Mouse (Mus musculus): ENCODE measurements around the gene Atp1a3. TPM values are rescaled to one million over a fixed set of nuclear protein-coding genes. Genes with fewer than 3 reads are reported as not detected.
A peak's percentile ranks its signal among the peaks of the same experiment; 100 is the strongest.

Atp1a3 gene
- total and polyA plus RNA-seq, 2 experiments: 0.06 to 0.28 TPM

DNA sequence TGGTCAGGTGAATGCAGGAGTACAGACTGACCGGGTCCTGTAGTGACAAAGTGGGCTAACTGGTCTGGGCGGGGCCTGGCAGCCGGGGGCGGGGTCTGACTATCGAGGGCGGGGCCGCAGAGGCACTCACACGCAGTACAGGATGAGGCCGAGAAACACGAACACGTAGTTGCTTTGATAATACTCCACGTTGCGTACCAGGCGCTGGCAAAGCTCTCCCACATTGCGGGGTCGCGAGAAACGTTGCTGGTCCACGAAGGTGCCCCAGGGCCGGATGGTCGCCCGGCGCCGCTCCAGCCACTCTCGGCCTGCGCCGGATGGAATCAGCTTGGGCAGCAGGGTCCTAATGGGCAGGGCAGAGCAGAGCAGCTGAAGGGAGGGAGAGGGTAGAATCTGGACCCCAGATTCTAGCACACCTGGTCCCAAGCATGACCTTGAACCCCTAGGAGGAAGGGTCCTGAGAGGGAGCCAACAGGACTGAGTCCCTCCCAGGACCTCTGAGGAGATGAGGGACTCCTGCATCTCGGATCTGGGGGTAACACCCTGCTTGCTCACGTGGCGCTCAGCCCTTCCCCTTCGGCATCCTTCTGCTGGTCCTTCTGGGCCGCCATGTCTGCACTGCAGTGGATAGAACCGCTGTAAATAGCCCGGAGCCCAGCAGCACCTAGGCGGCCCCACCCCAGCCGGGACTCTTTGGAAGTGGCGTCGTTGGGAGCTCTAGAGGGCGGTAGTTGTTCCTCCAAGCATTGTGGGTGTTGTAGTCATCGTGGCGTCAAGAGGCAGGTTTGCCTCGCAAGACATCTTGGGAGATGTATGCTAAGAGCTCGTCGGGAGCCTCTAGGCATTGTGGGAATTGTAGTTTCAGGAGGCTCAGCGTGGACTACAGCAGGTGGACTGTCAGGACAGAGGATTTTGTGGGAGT is 33.5 kb downstream of the Atp1a3 start, which contains the start of gene Rabac1:
Rabac1 (minus strand) TSS at position 783 of the 922 bp plus-strand sequence.
- peak within 1 kb of the TSS; percentile 90 for H3K9ac ChIP-seq (ENCODE audit: low read depth, low read length)
- H3K27me3 ChIP-seq (ENCODE audit: control insufficient read depth, insufficient read depth, low read length): no peaks in the 10 kb centered on the region
- under 1% methylated on average over 45 of the region's 45 CpGs for WGBS
- TF ChIP-seq CTCF (IDR thresholded peaks at IDR 0.05; ENCODE audit: low read depth, low read length) (peak; percentile 28; the same call in 1 of the 2 replicates), POLR2A (IDR thresholded peaks at IDR 0.05; ENCODE audit: extremely low read depth, insufficient read depth, low read length) (peak; percentile 87)
- H3K27ac ChIP-seq (replicated peaks; ENCODE audit: insufficient read depth, low read depth, low read length): peak within 1 kb of the TSS; percentile 80
- DNase-seq (ENCODE audit: extremely low read depth, low read depth, low spot score): peak; percentile 97
- peaks cover 2% of the 10 kb centered on the region; the same call in 1 of the 2 replicates for H3K36me3 ChIP-seq (ENCODE audit: control insufficient read depth, insufficient read depth, low read length)
- H3K79me2 ChIP-seq (ENCODE audit: control insufficient read depth, insufficient read depth, low read length): no peaks in the 10 kb centered on the region
- peaks cover 4% of the 10 kb centered on the region; the same call in 1 of the 2 replicates for H3K4me1 ChIP-seq (ENCODE audit: control insufficient read depth, insufficient read depth, low read length)
- H3K4me3 ChIP-seq (ENCODE audit: insufficient read depth, low read depth, low read length): peak within 1 kb of the TSS; percentile 92

DNA sequence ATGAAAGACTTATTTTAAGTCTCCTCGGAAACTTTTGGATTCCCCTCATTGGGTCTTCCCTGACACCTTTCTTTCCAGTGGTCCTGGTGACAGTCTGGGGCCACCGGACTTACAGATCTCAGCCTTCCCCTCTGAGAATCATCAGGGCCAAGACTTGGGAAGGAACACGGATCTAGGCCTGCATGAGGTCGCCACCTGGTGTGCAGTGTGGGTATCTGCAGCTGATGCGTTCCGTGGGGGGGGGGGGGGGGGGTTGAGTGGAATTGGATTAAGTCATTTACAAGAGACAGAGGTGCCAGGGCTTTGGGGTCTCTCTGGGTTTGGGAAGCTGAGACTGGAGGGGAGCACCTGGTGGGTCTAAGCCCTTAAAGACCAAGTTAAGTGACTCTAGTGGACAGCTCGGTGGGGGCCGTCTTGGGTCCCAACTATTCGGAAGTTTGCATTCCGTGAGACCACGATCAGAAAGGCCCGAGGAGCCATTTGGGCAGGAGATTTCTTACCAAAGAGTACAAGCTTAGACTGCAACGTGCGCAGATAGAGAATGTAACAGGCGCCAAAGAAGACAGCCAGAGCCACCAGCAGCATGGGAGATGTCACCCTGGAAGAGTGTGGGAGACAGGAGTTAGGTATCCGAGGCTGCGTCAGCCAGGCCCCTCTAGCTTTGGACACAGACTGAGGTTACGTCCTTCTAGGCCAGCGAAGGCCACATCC is 34.3 kb downstream of the Atp1a3 start:
- peak overlapping the region; percentile 35; the same call in 1 of the 2 replicates for H3K27ac ChIP-seq (replicated peaks; ENCODE audit: insufficient read depth, low read depth, low read length)
- peak; percentile 26 for DNase-seq (ENCODE audit: extremely low read depth, low read depth, low spot score)
- 18% methylated on average over 19 of the region's 19 CpGs for WGBS
- peak overlapping the region; percentile 92 for H3K4me3 ChIP-seq (ENCODE audit: insufficient read depth, low read depth, low read length)
- no peaks in the 10 kb centered on the region for H3K79me2 ChIP-seq (ENCODE audit: control insufficient read depth, insufficient read depth, low read length)
- peaks cover 4% of the 10 kb centered on the region; the same call in 1 of the 2 replicates for H3K4me1 ChIP-seq (ENCODE audit: control insufficient read depth, insufficient read depth, low read length)
- peaks cover 2% of the 10 kb centered on the region; the same call in 1 of the 2 replicates for H3K36me3 ChIP-seq (ENCODE audit: control insufficient read depth, insufficient read depth, low read length)
- no peaks in the 10 kb centered on the region for H3K27me3 ChIP-seq (ENCODE audit: control insufficient read depth, insufficient read depth, low read length)
- H3K9ac ChIP-seq (ENCODE audit: low read depth, low read length): peak overlapping the region; percentile 35
- peak; percentile 79 for TF ChIP-seq CTCF (IDR thresholded peaks at IDR 0.05; ENCODE audit: low read depth, low read length)
- no peak for TF ChIP-seq POLR2A (IDR thresholded peaks at IDR 0.05; ENCODE audit: extremely low read depth, insufficient read depth, low read length)

GRCm38 (mm10) chr7:24970341-24970740 is 35.4 kb downstream of the Atp1a3 start:
- no peak overlapping the region for H3K27ac ChIP-seq (replicated peaks; ENCODE audit: insufficient read depth, low read depth, low read length)
- H3K4me3 ChIP-seq (ENCODE audit: insufficient read depth, low read depth, low read length): no peak overlapping the region
- no peak for TF ChIP-seq POLR2A (IDR thresholded peaks at IDR 0.05; ENCODE audit: extremely low read depth, insufficient read depth, low read length)
- no peak for TF ChIP-seq CTCF (IDR thresholded peaks at IDR 0.05; ENCODE audit: low read depth, low read length)
- peaks cover 4% of the 10 kb centered on the region; the same call in 1 of the 2 replicates for H3K4me1 ChIP-seq (ENCODE audit: control insufficient read depth, insufficient read depth, low read length)
- no peaks in the 10 kb centered on the region for H3K27me3 ChIP-seq (ENCODE audit: control insufficient read depth, insufficient read depth, low read length)
- H3K36me3 ChIP-seq (ENCODE audit: control insufficient read depth, insufficient read depth, low read length): peaks cover 2% of the 10 kb centered on the region; the same call in 1 of the 2 replicates
- 97% methylated on average over 3 of the region's 3 CpGs for WGBS
- DNase-seq (ENCODE audit: extremely low read depth, low read depth, low spot score): no peak
- H3K9ac ChIP-seq (ENCODE audit: low read depth, low read length): no peak overlapping the region
- no peaks in the 10 kb centered on the region for H3K79me2 ChIP-seq (ENCODE audit: control insufficient read depth, insufficient read depth, low read length)

- H3K27me3 ChIP-seq (ENCODE audit: control insufficient read depth, insufficient read depth, low read length): no peaks in the 10 kb centered on the region
- H3K4me3 ChIP-seq (ENCODE audit: insufficient read depth, low read depth, low read length): no peak overlapping the region
- peaks cover 4% of the 10 kb centered on the region; the same call in 1 of the 2 replicates for H3K4me1 ChIP-seq (ENCODE audit: control insufficient read depth, insufficient read depth, low read length)
- no peak for DNase-seq (ENCODE audit: extremely low read depth, low read depth, low spot score)
- H3K27ac ChIP-seq (replicated peaks; ENCODE audit: insufficient read depth, low read depth, low read length): no peak overlapping the region
- TF ChIP-seq CTCF (IDR thresholded peaks at IDR 0.05; ENCODE audit: low read depth, low read length): no peak
- TF ChIP-seq POLR2A (IDR thresholded peaks at IDR 0.05; ENCODE audit: extremely low read depth, insufficient read depth, low read length): no peak
- 94% methylated on average over 12 of the region's 12 CpGs for WGBS
- H3K9ac ChIP-seq (ENCODE audit: low read depth, low read length): no peak overlapping the region
- peaks cover 2% of the 10 kb centered on the region; the same call in 1 of the 2 replicates for H3K36me3 ChIP-seq (ENCODE audit: control insufficient read depth, insufficient read depth, low read length)
- no peaks in the 10 kb centered on the region for H3K79me2 ChIP-seq (ENCODE audit: control insufficient read depth, insufficient read depth, low read length)
Measured at GRCm38 (mm10) chr7:24969805-24970204, 36.0 kb downstream of the Atp1a3 start.

- 76% methylated on average over 6 of the region's 6 CpGs for WGBS
- no peak overlapping the region for H3K27ac ChIP-seq (replicated peaks; ENCODE audit: insufficient read depth, low read depth, low read length)
- TF ChIP-seq CTCF (IDR thresholded peaks at IDR 0.05; ENCODE audit: low read depth, low read length) (no peak), POLR2A (IDR thresholded peaks at IDR 0.05; ENCODE audit: extremely low read depth, insufficient read depth, low read length) (no peak)
Measured at GRCm38 (mm10) chr7:24968463-24968862, 37.3 kb downstream of the Atp1a3 start.

More at GRCm38 (mm10) chr7:24968463-24968862, 37.3 kb downstream of the Atp1a3 start:
- Histone ChIP-seq H3K4me3 (ENCODE audit: insufficient read depth, low read depth, low read length) (no peak overlapping the region), H3K36me3 (ENCODE audit: control insufficient read depth, insufficient read depth, low read length) (peaks cover 2% of the 10 kb centered on the region; the same call in 1 of the 2 replicates), H3K9ac (ENCODE audit: low read depth, low read length) (no peak overlapping the region), H3K4me1 (ENCODE audit: control insufficient read depth, insufficient read depth, low read length) (peaks cover 4% of the 10 kb centered on the region; the same call in 1 of the 2 replicates), H3K27me3 (ENCODE audit: control insufficient read depth, insufficient read depth, low read length) (no peaks in the 10 kb centered on the region), H3K79me2 (ENCODE audit: control insufficient read depth, insufficient read depth, low read length) (no peaks in the 10 kb centered on the region)
- DNase-seq (ENCODE audit: extremely low read depth, low read depth, low spot score): no peak

Measured in liver, adult 2 months (tissue).